Mouse (Mus musculus) embryo, embryonic 11 days (tissue): ENCODE results near the gene Tfpi.
"Not testable (repeated sequence)": the region's sequence is repeated elsewhere in the genome, so short reads cannot be mapped to it uniquely, and the experiment has no call there.

Source experiments
- DNase-seq: peaks from one replicate; pipeline ENCODE4 v3.0.0-alpha.2; 2015

Gene Tfpi

GRCm38 (mm10) chr2:84476577-84476976, at the start of gene Tfpi:
Gene Tfpi, minus strand, starts transcription at chr2:84476775.
- DNase-seq = peak; percentile 53

- DNase-seq = no peak
These were observed 49.6 kb upstream of the Tfpi start for GRCm38 (mm10) chr2:84526221-84526620.

GRCm38 (mm10) chr2:84525806-84526205, 49.2 kb upstream of the Tfpi start:
- no peak for DNase-seq

- DNase-seq = no peak
These were observed 48.5 kb upstream of the Tfpi start for GRCm38 (mm10) chr2:84525047-84525446.

- DNase-seq = no peak
These were observed 47.4 kb upstream of the Tfpi start for GRCm38 (mm10) chr2:84523994-84524393.

GRCm38 (mm10) chr2:84523103-84523865, 46.7 kb upstream of the Tfpi start:
- DNase-seq = no peak

- peak; percentile 26 for DNase-seq
These were observed 43.0 kb upstream of the Tfpi start for GRCm38 (mm10) chr2:84519514-84520067.

GRCm38 (mm10) chr2:84518767-84519166, 42.2 kb upstream of the Tfpi start:
- DNase-seq = no peak

GRCm38 (mm10) chr2:84513281-84513680, 36.7 kb upstream of the Tfpi start:
- DNase-seq = no peak

GRCm38 (mm10) chr2:84511508-84511907, 34.9 kb upstream of the Tfpi start:
- DNase-seq = no peak

GRCm38 (mm10) chr2:84511036-84511435, 34.5 kb upstream of the Tfpi start:
- no peak for DNase-seq

- DNase-seq = not testable (repeated sequence)
These were observed 28.4 kb upstream of the Tfpi start for GRCm38 (mm10) chr2:84504954-84505394.

GRCm38 (mm10) chr2:84504285-84504684, 27.7 kb upstream of the Tfpi start:
- DNase-seq = no peak

- DNase-seq = no peak
These were observed 22.3 kb upstream of the Tfpi start for GRCm38 (mm10) chr2:84498921-84499320.

- no peak for DNase-seq
These were observed 18.5 kb upstream of the Tfpi start for GRCm38 (mm10) chr2:84495108-84495507.

- no peak for DNase-seq
These were observed 17.1 kb upstream of the Tfpi start for GRCm38 (mm10) chr2:84493626-84494025.

GRCm38 (mm10) chr2:84491715-84492114, 15.1 kb upstream of the Tfpi start:
- DNase-seq = no peak

GRCm38 (mm10) chr2:84487705-84488291, 11.2 kb upstream of the Tfpi start:
- DNase-seq = no peak

GRCm38 (mm10) chr2:84481863-84482262, 5.3 kb upstream of the Tfpi start:
- peak; percentile 58 for DNase-seq

GRCm38 (mm10) chr2:84479036-84479435, 2.5 kb upstream of the Tfpi start:
- DNase-seq = peak; percentile 62

GRCm38 (mm10) chr2:84477759-84478158, 1.2 kb upstream of the Tfpi start:
- DNase-seq = no peak

- DNase-seq = no peak
These were observed 444 bp downstream of the Tfpi start for GRCm38 (mm10) chr2:84476131-84476530.

GRCm38 (mm10) chr2:84475601-84476000, 974 bp downstream of the Tfpi start:
- DNase-seq = peak; percentile 24

GRCm38 (mm10) chr2:84474651-84475050, 1.9 kb downstream of the Tfpi start:
- peak; percentile 47 for DNase-seq
